Mouse (Mus musculus) limb, embryonic 14.5 days (tissue): ENCODE results near the gene Olfr229. TPM values are rescaled to one million over a fixed set of nuclear protein-coding genes. Genes with fewer than 3 reads are reported as not detected.
"Not testable (repeated sequence)": the region's sequence is repeated elsewhere in the genome, so short reads cannot be mapped to it uniquely, and the experiment has no call there.

Experiments used
- ATAC-seq: fragments of 200-750 bp; cut with Nextera tagmentation; 2 replicates; pipeline ENCODE4 v1.8.0; 2017; ENCODE audit warnings: low read depth, moderate number of reproducible peaks, moderate TSS enrichment; ENCODE audit not compliant: low FRiP score
- DNase-seq: peaks from one replicate; pipeline ENCODE4 v3.0.0-alpha.2; 2015; ENCODE audit warnings: low spot score
- H3K27ac ChIP-seq: fragments of 300-500 bp; sonication (generic); replicated peaks from 2 replicates; pipeline ENCODE4 v1.5.1; 2014; ENCODE audit warnings: low read depth, mild to moderate bottlenecking, low read length, moderate library complexity, mixed read lengths
- H3K27me3 ChIP-seq: fragments of 300-500 bp; sonication (generic); 2 replicates; pipeline ENCODE4 v1.6.1; 2014; ENCODE audit warnings: low read length, mixed read lengths; ENCODE audit not compliant: control insufficient read depth, insufficient read depth
- H3K36me3 ChIP-seq: fragments of 300-500 bp; sonication (generic); 2 replicates; pipeline ENCODE4 v1.6.1; 2014; ENCODE audit warnings: mild to moderate bottlenecking, low read length, moderate library complexity, mixed read lengths; ENCODE audit not compliant: control insufficient read depth, insufficient read depth
- H3K4me1 ChIP-seq: fragments of 300-500 bp; sonication (generic); 2 replicates; pipeline ENCODE4 v1.6.1; 2014; ENCODE audit warnings: antibody characterized with exemption, low read length, mixed read lengths; ENCODE audit not compliant: control insufficient read depth, insufficient read depth
- H3K4me2 ChIP-seq: fragments of 300-500 bp; sonication (generic); replicated peaks from 2 replicates; pipeline ENCODE4 v1.6.1; 2014; ENCODE audit warnings: low read depth, mild to moderate bottlenecking, low read length, moderate library complexity; ENCODE audit not compliant: severe bottlenecking
- H3K4me3 ChIP-seq: fragments of 300-500 bp; sonication (generic); replicated peaks from 2 replicates; pipeline ENCODE4 v1.5.1; 2014; ENCODE audit warnings: low read length
- H3K9ac ChIP-seq: fragments of 300-500 bp; sonication (generic); 2 replicates; pipeline ENCODE4 v1.6.1; 2014; ENCODE audit warnings: mild to moderate bottlenecking, low read depth, low read length, moderate library complexity; ENCODE audit not compliant: severe bottlenecking
- H3K9me3 ChIP-seq: fragments of 300-500 bp; sonication (generic); 2 replicates; pipeline ENCODE4 v1.6.1; 2016; ENCODE audit warnings: low read length; ENCODE audit not compliant: control insufficient read depth
- POLR2A ChIP-seq: fragments of 200-500 bp; IDR thresholded peaks from 2 replicates; pipeline ENCODE4 v1.8.0; 2012; ENCODE audit warnings: inconsistent platforms, mild to moderate bottlenecking, moderate library complexity, borderline replicate concordance; ENCODE audit not compliant: insufficient read depth, insufficient read length; ENCODE audit errors: extremely low read depth
- WGBS: fragments of 180-500 bp; shearing (Covaris S2); extraction: QIAGEN DNeasy Blood & Tissue Kit; methylation state at CpG from one replicate; pipeline ENCODE4 v1.1.7; 2014; 5-methylcytosine and 5-hydroxymethylcytosine counted together
- polyA plus RNA-seq, 2 experiments: library from polyadenylated mRNA; depleted of rRNA in 1 of 2; stranded (reverse) in 1 of 2; unstranded in 1 of 2; fragments of >200 nt; fragmentation: Nextera tagmentation in 1 of 2; extraction: Ambion mirVana in 1 of 2; gene quantifications; 2 replicates each; pipeline versions ENCODE4 v1.2.1 to v1.2.3; 2012 to 2014

Olfr229 gene
- polyA plus RNA-seq, 2 experiments = not detected

- Histone ChIP-seq H3K4me2 (no peak within 1 kb of the TSS), H3K27ac (no peak within 1 kb of the TSS), H3K9ac (no peak within 1 kb of the TSS), H3K36me3 (no peaks in the 10 kb centered on the region), H3K27me3 (no peaks in the 10 kb centered on the region), H3K9me3 (no peaks in the 10 kb centered on the region), H3K4me1 (no peaks in the 10 kb centered on the region), H3K4me3 (no peak within 1 kb of the TSS)
- ATAC-seq (no peak), DNase-seq (no peak)
- WGBS = 84% methylated on average over 1 of the region's 1 CpGs
- TF ChIP-seq POLR2A = no peak
These were observed 30.1 kb downstream of the Olfr229 start, which contains the start of gene Olfr974 for GRCm38 (mm10) chr9:39937201-39937600. Gene Olfr974, plus strand, starts transcription at chr9:39937501.

GRCm38 (mm10) chr9:39951946-39952345 is 44.8 kb downstream of the Olfr229 start, which contains the start of gene Olfr975:
Gene Olfr975, minus strand, starts transcription at chr9:39952046.
- no peak for ATAC-seq
- Histone ChIP-seq H3K4me3 (no peak within 1 kb of the TSS), H3K36me3 (no peaks in the 10 kb centered on the region), H3K9me3 (no peaks in the 10 kb centered on the region), H3K4me2 (no peak within 1 kb of the TSS), H3K4me1 (no peaks in the 10 kb centered on the region), H3K27ac (no peak within 1 kb of the TSS), H3K27me3 (no peaks in the 10 kb centered on the region), H3K9ac (no peak within 1 kb of the TSS)
- 66% methylated on average over 1 of the region's 1 CpGs for WGBS
- no peak for DNase-seq
- no peak for TF ChIP-seq POLR2A

GRCm38 (mm10) chr9:39961033-39961432 is 53.9 kb downstream of the Olfr229 start, which contains the start of gene Olfr976:
Gene Olfr976, minus strand, starts transcription at chr9:39961133.
- not testable (repeated sequence) for DNase-seq
- 80% methylated on average over 7 of the region's 9 CpGs for WGBS

More at GRCm38 (mm10) chr9:39961033-39961432, 53.9 kb downstream of the Olfr229 start, which contains the start of gene Olfr976:
- H3K36me3 ChIP-seq, H3K9ac ChIP-seq, H3K9me3 ChIP-seq, ATAC-seq, H3K4me3 ChIP-seq, H3K27ac ChIP-seq, H3K27me3 ChIP-seq, H3K4me2 ChIP-seq, H3K4me1 ChIP-seq: not testable (repeated sequence)

Other genes with a start within 250 kb of the Olfr229 start
- gene Olfr963, start 240.1 kb upstream of the Olfr229 start, polyA plus RNA-seq (2012; rRNA removed) = not detected in 2 replicates
- not detected in 2 replicates for gene Olfr963, start 240.1 kb upstream of the Olfr229 start, polyA plus RNA-seq (2014; fragmentation: Nextera tagmentation; extraction: Ambion mirVana)
- gene Olfr149, start 200.2 kb upstream of the Olfr229 start, polyA plus RNA-seq (2012; rRNA removed) = not detected in 2 replicates
- not detected in 2 replicates for gene Olfr149, start 200.2 kb upstream of the Olfr229 start, polyA plus RNA-seq (2014; fragmentation: Nextera tagmentation; extraction: Ambion mirVana)
- gene Olfr965, start 196.0 kb upstream of the Olfr229 start, polyA plus RNA-seq (2012; rRNA removed) = not detected in 2 replicates
- not detected in 2 replicates for gene Olfr965, start 196.0 kb upstream of the Olfr229 start, polyA plus RNA-seq (2014; fragmentation: Nextera tagmentation; extraction: Ambion mirVana)
- gene Olfr150, start 176.4 kb upstream of the Olfr229 start, polyA plus RNA-seq (2012; rRNA removed) = not detected in 2 replicates
- gene Olfr150, start 176.4 kb upstream of the Olfr229 start, polyA plus RNA-seq (2014; fragmentation: Nextera tagmentation; extraction: Ambion mirVana) = not detected in 2 replicates
- not detected in 2 replicates for gene Olfr967, start 161.1 kb upstream of the Olfr229 start, polyA plus RNA-seq (2012; rRNA removed)
- gene Olfr967, start 161.1 kb upstream of the Olfr229 start, polyA plus RNA-seq (2014; fragmentation: Nextera tagmentation; extraction: Ambion mirVana) = not detected in 2 replicates
- not detected in 2 replicates for gene Olfr968, start 124.1 kb upstream of the Olfr229 start, polyA plus RNA-seq (2012; rRNA removed)
- not detected in 2 replicates for gene Olfr968, start 124.1 kb upstream of the Olfr229 start, polyA plus RNA-seq (2014; fragmentation: Nextera tagmentation; extraction: Ambion mirVana)
- not detected in 2 replicates for gene Olfr969, start 116.4 kb upstream of the Olfr229 start, polyA plus RNA-seq (2012; rRNA removed)
- gene Olfr969, start 116.4 kb upstream of the Olfr229 start, polyA plus RNA-seq (2014; fragmentation: Nextera tagmentation; extraction: Ambion mirVana) = not detected in 2 replicates
- not detected in 2 replicates for gene Olfr970, start 98.5 kb upstream of the Olfr229 start, polyA plus RNA-seq (2012; rRNA removed)
- gene Olfr970, start 98.5 kb upstream of the Olfr229 start, polyA plus RNA-seq (2014; fragmentation: Nextera tagmentation; extraction: Ambion mirVana) = not detected in 2 replicates
- not detected in 2 replicates for gene Olfr971, start 70.5 kb upstream of the Olfr229 start, polyA plus RNA-seq (2012; rRNA removed)
- not detected in 2 replicates for gene Olfr971, start 70.5 kb upstream of the Olfr229 start, polyA plus RNA-seq (2014; fragmentation: Nextera tagmentation; extraction: Ambion mirVana)
- not detected in 2 replicates for gene Olfr972, start 40.9 kb upstream of the Olfr229 start, polyA plus RNA-seq (2012; rRNA removed)
- gene Olfr972, start 40.9 kb upstream of the Olfr229 start, polyA plus RNA-seq (2014; fragmentation: Nextera tagmentation; extraction: Ambion mirVana) = not detected in 2 replicates
- not detected in 2 replicates for gene Olfr974, start 30.2 kb downstream of the Olfr229 start, polyA plus RNA-seq (2012; rRNA removed)
- gene Olfr974, start 30.2 kb downstream of the Olfr229 start, polyA plus RNA-seq (2014; fragmentation: Nextera tagmentation; extraction: Ambion mirVana) = not detected in 2 replicates
- 0.05 TPM in 1 of 2 replicates, not detected in the other for gene Olfr975, start 44.7 kb downstream of the Olfr229 start, polyA plus RNA-seq (2012; rRNA removed)
- not detected in 2 replicates for gene Olfr975, start 44.7 kb downstream of the Olfr229 start, polyA plus RNA-seq (2014; fragmentation: Nextera tagmentation; extraction: Ambion mirVana)
- gene Olfr976, start 53.8 kb downstream of the Olfr229 start, polyA plus RNA-seq (2012; rRNA removed) = not detected in 2 replicates
- gene Olfr976, start 53.8 kb downstream of the Olfr229 start, polyA plus RNA-seq (2014; fragmentation: Nextera tagmentation; extraction: Ambion mirVana) = not detected in 2 replicates
- not detected in 2 replicates for gene Olfr978, start 84.8 kb downstream of the Olfr229 start, polyA plus RNA-seq (2012; rRNA removed)
- not detected in 2 replicates for gene Olfr978, start 84.8 kb downstream of the Olfr229 start, polyA plus RNA-seq (2014; fragmentation: Nextera tagmentation; extraction: Ambion mirVana)
- gene Olfr979, start 96.1 kb downstream of the Olfr229 start, polyA plus RNA-seq (2012; rRNA removed) = 0.15 TPM in 1 of 2 replicates, not detected in the other
- not detected in 2 replicates for gene Olfr979, start 96.1 kb downstream of the Olfr229 start, polyA plus RNA-seq (2014; fragmentation: Nextera tagmentation; extraction: Ambion mirVana)
- not detected in 2 replicates for gene Olfr980, start 102.2 kb downstream of the Olfr229 start, polyA plus RNA-seq (2012; rRNA removed)
- gene Olfr980, start 102.2 kb downstream of the Olfr229 start, polyA plus RNA-seq (2014; fragmentation: Nextera tagmentation; extraction: Ambion mirVana) = not detected in 2 replicates
- not detected in 2 replicates for gene Olfr981, start 114.1 kb downstream of the Olfr229 start, polyA plus RNA-seq (2012; rRNA removed)
- not detected in 2 replicates for gene Olfr981, start 114.1 kb downstream of the Olfr229 start, polyA plus RNA-seq (2014; fragmentation: Nextera tagmentation; extraction: Ambion mirVana)
- not detected in 2 replicates for gene Olfr982, start 166.5 kb downstream of the Olfr229 start, polyA plus RNA-seq (2012; rRNA removed)
- not detected in 2 replicates for gene Olfr982, start 166.5 kb downstream of the Olfr229 start, polyA plus RNA-seq (2014; fragmentation: Nextera tagmentation; extraction: Ambion mirVana)
- not detected in 2 replicates for gene Olfr983, start 186.3 kb downstream of the Olfr229 start, polyA plus RNA-seq (2012; rRNA removed)
- gene Olfr983, start 186.3 kb downstream of the Olfr229 start, polyA plus RNA-seq (2014; fragmentation: Nextera tagmentation; extraction: Ambion mirVana) = not detected in 2 replicates
- gene Olfr984, start 206.9 kb downstream of the Olfr229 start, polyA plus RNA-seq (2012; rRNA removed) = not detected in 2 replicates
- gene Olfr984, start 206.9 kb downstream of the Olfr229 start, polyA plus RNA-seq (2014; fragmentation: Nextera tagmentation; extraction: Ambion mirVana) = not detected in 2 replicates
- gene Olfr985, start 222.8 kb downstream of the Olfr229 start, polyA plus RNA-seq (2012; rRNA removed) = not detected in 2 replicates
- not detected in 2 replicates for gene Olfr985, start 222.8 kb downstream of the Olfr229 start, polyA plus RNA-seq (2014; fragmentation: Nextera tagmentation; extraction: Ambion mirVana)
- not detected in 2 replicates for gene Tmem225, start 240.8 kb downstream of the Olfr229 start, polyA plus RNA-seq (2012; rRNA removed)
- not detected in 2 replicates for gene Tmem225, start 240.8 kb downstream of the Olfr229 start, polyA plus RNA-seq (2014; fragmentation: Nextera tagmentation; extraction: Ambion mirVana)